Mouse (Mus musculus) ES-E14 (cell line): ENCODE measurements at regions not wholly inside any gene's neighbourhood (a gene's known extent, or its start where the extent isn't known, plus 50 kb on each side); places are given as distances from the start of the nearest gene placed in this dataset.

ENCODE experiments used
- CHD2 ChIP-seq: IDR thresholded peaks from 2 replicates; pipeline ENCODE4 v1.6.1; 2014; ENCODE audit warnings: mild to moderate bottlenecking, low read depth, low read length, inconsistent platforms
- HCFC1 ChIP-seq: IDR thresholded peaks from 2 replicates; pipeline ENCODE4 v1.6.1; 2012; ENCODE audit warnings: low read length, inconsistent platforms, borderline replicate concordance; ENCODE audit not compliant: insufficient read depth
- MAFK ChIP-seq: IDR thresholded peaks from 2 replicates; pipeline ENCODE4 v1.6.1; 2014; ENCODE audit warnings: mild to moderate bottlenecking, low read depth, low read length, inconsistent platforms; ENCODE audit not compliant: insufficient read depth
- ZNF384 ChIP-seq: IDR thresholded peaks from 2 replicates; pipeline ENCODE4 v1.6.1; 2012; ENCODE audit warnings: low read depth, low read length, inconsistent platforms

DNA sequence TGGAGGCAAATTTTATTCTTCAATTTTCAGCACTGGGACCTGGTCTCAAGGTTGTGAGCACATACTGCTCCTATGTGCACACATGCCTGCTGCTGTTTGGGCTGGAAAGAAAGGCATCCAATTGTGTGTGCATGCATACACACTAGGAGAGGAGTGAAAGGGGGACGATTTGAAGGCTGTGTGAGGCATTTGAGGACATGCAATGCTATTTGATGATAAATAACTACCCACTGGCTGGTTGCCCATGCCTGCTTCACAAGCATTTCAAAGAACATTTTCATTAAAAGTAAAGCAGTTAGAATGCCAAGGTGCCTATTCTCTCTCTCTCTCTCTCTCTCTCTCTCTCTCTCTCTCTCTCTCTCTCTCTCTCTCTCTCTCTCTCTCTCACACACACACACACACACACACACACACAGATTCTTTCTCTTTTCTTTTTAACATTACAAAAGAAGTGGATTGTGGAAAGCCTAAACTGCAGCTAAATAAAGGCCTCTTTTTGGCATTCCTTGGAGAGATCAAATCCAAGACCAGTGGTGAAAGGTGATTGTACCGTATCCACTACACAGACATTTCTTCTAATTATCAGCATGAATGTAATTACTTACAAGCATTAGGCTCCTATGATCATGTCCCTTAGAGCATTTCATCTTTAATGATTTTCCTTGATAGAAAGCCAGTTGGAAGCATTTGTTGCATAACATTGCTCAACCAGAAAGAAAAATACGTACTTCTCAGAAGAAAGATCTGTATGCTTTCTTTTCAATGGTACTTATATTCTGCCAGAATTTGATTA lies 160.7 kb downstream of the Brms1l start:
- TF ChIP-seq CHD2 (no peak), MAFK (no peak), ZNF384 (no peak), HCFC1 (no peak)
